ENCODE assay signal across 1 mouse cellular context in the genomic region with DNA sequence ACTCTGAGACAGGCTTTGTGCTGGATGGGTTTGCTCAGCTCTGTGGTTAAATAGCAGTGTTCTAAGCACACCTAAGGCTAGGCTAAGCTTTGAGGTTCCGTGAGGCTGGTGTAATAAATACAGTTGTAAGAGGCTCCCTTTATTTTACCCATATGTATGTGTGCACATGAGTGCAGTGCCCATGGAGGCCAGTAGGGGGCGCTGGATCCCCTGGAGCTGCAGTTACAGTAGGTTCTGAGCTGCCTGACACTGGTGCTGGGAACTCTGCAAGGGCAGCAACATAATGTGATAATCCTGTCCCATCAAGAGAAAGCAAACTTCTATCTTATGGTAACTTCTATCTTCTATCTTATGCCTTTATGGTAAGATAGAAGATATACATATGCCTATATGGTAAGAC.
TF ChIP-seq lines count a peak whose summit lies in the region.

No protein-coding gene starts in this region.

TF ChIP-seq in CH12.LX, 34 proteins besides CTCF, POLR2A, EP300 and RAD21 (continued from another document):
- TF ChIP-seq JUN (IDR thresholded peaks at IDR 0.05; ENCODE audit: insufficient read depth, low read depth, low read length) (no peak), UBTF (IDR thresholded peaks at IDR 0.05; ENCODE audit: low read depth, low read length) (no peak), RCOR1 (conservative IDR thresholded peaks at IDR 0.05; ENCODE audit: low read depth, low read length) (no peak), USF2 (conservative IDR thresholded peaks at IDR 0.05; ENCODE audit: low read depth, low read length) (no peak), SMC3 (IDR thresholded peaks at IDR 0.05; ENCODE audit: low read depth, low read length) (no peak), JUND (conservative IDR thresholded peaks at IDR 0.05; ENCODE audit: low read depth, low read length) (no peak), MAFK (IDR thresholded peaks at IDR 0.05; ENCODE audit: insufficient replicate concordance, low read length) (no peak), MYC (IDR thresholded peaks at IDR 0.05; ENCODE audit: low read depth, low read length) (no peak), USF1 (IDR thresholded peaks at IDR 0.05; ENCODE audit: low read depth, low read length) (no peak), KAT2A (IDR thresholded peaks at IDR 0.05; ENCODE audit: insufficient replicate concordance, low read length) (no peak), TBP (conservative IDR thresholded peaks at IDR 0.05; ENCODE audit: low read depth, low read length) (no peak), TCF12 (IDR thresholded peaks at IDR 0.05; ENCODE audit: low read depth, low read length) (no peak), E2F4 (IDR thresholded peaks at IDR 0.05; ENCODE audit: insufficient replicate concordance, low read depth, low read length) (no peak), PAX5 (IDR thresholded peaks at IDR 0.05; ENCODE audit: low read length) (no peak), ETS1 (conservative IDR thresholded peaks at IDR 0.05; ENCODE audit: low read depth, low read length) (no peak), NRF1 (IDR thresholded peaks at IDR 0.05; ENCODE audit: low read depth, low read length) (no peak), NELFE (IDR thresholded peaks at IDR 0.05; ENCODE audit: low read depth, low read length) (no peak), CHD2 (IDR thresholded peaks at IDR 0.05; ENCODE audit: low read length) (no peak)
